Mouse (Mus musculus) hindbrain, postnatal 0 days (tissue): ENCODE measurements around the gene Col6a1. TPM values are rescaled to one million over a fixed set of nuclear protein-coding genes. Genes with fewer than 3 reads are reported as not detected.

Source experiments
- ATAC-seq: fragments of 200-750 bp; cut with Nextera tagmentation; 2 replicates; pipeline ENCODE4 v1.8.0; 2017; ENCODE audit warnings: mild to moderate bottlenecking, moderate TSS enrichment, moderate library complexity
- DNase-seq: peaks from one replicate; pipeline ENCODE4 v3.0.0-alpha.2; 2015; ENCODE audit warnings: low spot score
- H3K27ac ChIP-seq: fragments of 300-500 bp; sonication (generic); 2 replicates; pipeline ENCODE4 v1.5.1; 2014; ENCODE audit warnings: mild to moderate bottlenecking
- H3K27me3 ChIP-seq: fragments of 300-500 bp; sonication (generic); 2 replicates; pipeline ENCODE4 v1.6.1; 2014; ENCODE audit warnings: low read length, mixed read lengths; ENCODE audit not compliant: insufficient read depth
- H3K36me3 ChIP-seq: fragments of 300-500 bp; sonication (generic); 2 replicates; pipeline ENCODE4 v1.6.1; 2014; ENCODE audit warnings: low read length, mixed read lengths; ENCODE audit not compliant: insufficient read depth
- H3K4me1 ChIP-seq: fragments of 300-500 bp; sonication (generic); 2 replicates; pipeline ENCODE4 v1.6.1; 2014; ENCODE audit warnings: antibody characterized with exemption, low read length, mixed read lengths; ENCODE audit not compliant: insufficient read depth
- H3K4me2 ChIP-seq: fragments of 300-500 bp; sonication (generic); 2 replicates; pipeline ENCODE4 v1.6.1; 2014; ENCODE audit warnings: low read depth, mild to moderate bottlenecking, low read length, moderate library complexity, mixed read lengths
- H3K4me3 ChIP-seq: fragments of 300-500 bp; sonication (generic); 2 replicates; pipeline ENCODE4 v1.5.1; 2014; ENCODE audit warnings: low read length
- H3K9ac ChIP-seq: fragments of 300-500 bp; sonication (generic); replicated peaks from 2 replicates; pipeline ENCODE4 v1.6.1; 2014; ENCODE audit warnings: mild to moderate bottlenecking, low read length, moderate library complexity, mixed read lengths
- H3K9me3 ChIP-seq: fragments of 300-500 bp; sonication (generic); 2 replicates; pipeline ENCODE4 v1.6.1; 2016; ENCODE audit warnings: low read length, mixed read lengths
- CTCF ChIP-seq: IDR thresholded peaks from 2 replicates; pipeline ENCODE4 v1.5.1; 2016; ENCODE audit warnings: antibody characterized with exemption, control low read depth, low read depth
- WGBS: fragments of 180-500 bp; shearing (Covaris S2); extraction: QIAGEN DNeasy Blood & Tissue Kit; methylation state at CpG from one replicate; pipeline ENCODE4 v1.1.7; 2014; 5-methylcytosine and 5-hydroxymethylcytosine counted together
- polyA plus RNA-seq: library from polyadenylated mRNA; unstranded; fragments of >200 nt; fragmentation: Nextera tagmentation; extraction: Ambion mirVana; gene quantifications from 2 replicates; pipeline ENCODE4 v1.2.1, GENCODE M21; 2015
- total RNA-seq: library from RNA; depleted of rRNA; stranded (reverse); fragments of >200 nt; gene quantifications from 2 replicates; pipeline ENCODE4 v1.2.3, GENCODE M21; 2014

Col6a1 gene
- total and polyA plus RNA-seq, 2 experiments from 2014 or later = 27.0 to 39.0 TPM

DNA sequence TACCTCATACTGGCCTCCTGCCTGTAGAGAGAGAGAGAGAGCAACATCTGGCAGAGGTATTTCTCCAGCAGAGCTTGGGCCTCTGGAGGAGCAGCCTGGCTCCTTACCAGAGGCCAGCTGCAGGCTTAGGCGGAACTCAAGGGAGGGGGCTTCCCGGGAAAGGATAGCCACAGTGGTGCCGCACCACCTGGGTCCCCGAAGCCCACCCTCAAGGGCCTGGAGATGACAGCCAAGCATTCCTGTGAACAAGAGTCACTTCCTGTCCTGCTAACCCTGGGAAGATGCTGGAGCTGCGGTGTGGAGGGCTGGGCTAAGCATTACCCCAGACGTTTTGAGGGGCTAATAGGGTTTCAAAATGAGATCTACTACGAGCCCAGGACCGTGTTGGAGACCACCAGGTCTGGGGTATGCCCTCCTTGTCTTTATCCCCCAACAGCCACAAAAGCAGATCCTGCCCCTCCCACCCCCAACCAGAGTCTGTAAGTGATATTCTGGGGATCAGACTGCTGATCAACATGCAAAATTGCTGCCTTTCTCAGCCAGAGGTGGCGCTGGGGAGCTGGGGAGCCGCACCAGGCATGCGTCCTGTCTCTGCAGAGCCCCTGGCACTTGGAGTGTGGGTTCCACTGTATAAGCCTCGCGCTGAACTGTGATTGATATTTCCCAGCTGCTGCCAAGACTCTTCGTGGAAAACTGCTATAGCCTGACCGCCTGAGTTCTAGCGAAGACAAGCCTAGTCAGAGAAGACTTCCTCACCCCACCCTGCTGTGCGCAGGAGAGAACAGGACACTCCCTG, 7.1 kb upstream of the Col6a1 start:
- 15% methylated on average over 17 of the region's 17 CpGs for WGBS
- no peaks in the 10 kb centered on the region for H3K36me3 ChIP-seq
- 0 out of 2 replicates have a peak overlapping the region, but pooled peaks have one; percentile 30 for H3K9ac ChIP-seq
- H3K27me3 ChIP-seq = no peaks in the 10 kb centered on the region
- H3K4me3 ChIP-seq = no peak overlapping the region
- ATAC-seq (peak; percentile 87), DNase-seq (peak; percentile 88)
- TF ChIP-seq CTCF = peak; percentile 89
- H3K4me2 ChIP-seq = peak overlapping the region; percentile 42
- no peaks in the 10 kb centered on the region for H3K9me3 ChIP-seq
- peak overlapping the region; percentile 69; the same call in 1 of the 2 replicates for H3K27ac ChIP-seq
- peaks cover 5% of the 10 kb centered on the region; the same call in 1 of the 2 replicates for H3K4me1 ChIP-seq

DNA sequence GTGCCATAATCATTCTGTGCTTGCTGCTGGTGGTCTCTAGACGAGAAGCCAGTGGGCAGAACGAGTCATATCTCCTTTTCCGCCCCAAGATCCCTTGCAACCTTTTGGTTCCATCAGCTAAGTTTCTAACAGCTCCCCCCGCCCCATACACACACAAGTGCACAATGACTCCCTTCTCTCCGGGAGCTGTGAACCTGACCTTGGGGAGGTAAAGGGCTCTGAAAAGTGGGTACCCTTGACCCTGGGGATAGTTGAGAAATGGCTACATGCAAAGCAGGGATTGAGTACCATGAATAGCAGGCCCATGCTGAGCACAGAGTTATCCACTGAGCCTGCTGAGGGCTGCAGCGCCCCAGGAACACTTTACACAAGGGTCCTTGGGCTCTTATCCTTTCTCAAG, 6.4 kb upstream of the Col6a1 start:
- no peak for DNase-seq
- no peaks in the 10 kb centered on the region for H3K27me3 ChIP-seq
- WGBS = 67% methylated on average over 6 of the region's 6 CpGs
- H3K4me3 ChIP-seq = no peak overlapping the region
- no peak for TF ChIP-seq CTCF
- H3K9me3 ChIP-seq = no peaks in the 10 kb centered on the region
- no peak overlapping the region for H3K4me2 ChIP-seq
- no peak overlapping the region for H3K9ac ChIP-seq
- no peak for ATAC-seq
- no peaks in the 10 kb centered on the region for H3K36me3 ChIP-seq
- peaks cover 5% of the 10 kb centered on the region; the same call in 1 of the 2 replicates for H3K4me1 ChIP-seq
- peak overlapping the region; percentile 32; the same call in 1 of the 2 replicates for H3K27ac ChIP-seq

DNA sequence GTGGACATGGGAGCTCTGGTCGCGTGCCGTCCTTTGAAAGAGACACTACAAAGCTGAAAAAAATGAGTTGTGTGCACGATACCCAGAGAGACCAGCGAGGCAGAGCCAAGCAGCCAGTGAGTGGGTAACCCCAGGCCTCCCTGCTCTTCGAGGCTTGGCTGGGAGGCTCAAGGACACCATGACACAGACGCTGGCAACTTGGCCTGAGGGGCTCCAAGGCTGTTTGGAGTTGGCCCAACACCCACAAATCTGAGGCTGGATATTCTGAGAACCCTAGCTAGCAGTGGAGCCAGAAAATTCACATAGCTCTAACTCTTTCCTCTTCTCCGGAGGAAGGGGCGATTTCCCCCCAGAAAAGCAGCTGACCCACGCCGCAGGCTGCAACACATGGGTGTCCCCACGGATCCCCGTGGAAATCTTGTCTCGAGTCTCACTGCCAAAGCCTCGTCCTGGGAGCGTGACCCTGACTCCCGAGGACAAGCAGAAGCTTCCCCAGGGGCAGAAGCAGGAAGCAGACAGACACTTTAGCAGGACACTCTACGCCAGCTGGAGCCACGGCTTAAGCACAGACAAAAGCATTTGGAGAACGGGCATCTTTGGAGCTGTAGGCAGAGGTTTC, 5.8 kb upstream of the Col6a1 start:
- H3K4me1 ChIP-seq = peaks cover 5% of the 10 kb centered on the region; the same call in 1 of the 2 replicates
- TF ChIP-seq CTCF = no peak
- H3K4me3 ChIP-seq = no peak overlapping the region
- no peak overlapping the region for H3K4me2 ChIP-seq
- no peaks in the 10 kb centered on the region for H3K36me3 ChIP-seq
- H3K27me3 ChIP-seq = no peaks in the 10 kb centered on the region
- no peak overlapping the region for H3K27ac ChIP-seq
- no peak overlapping the region for H3K9ac ChIP-seq
- DNase-seq = no peak
- ATAC-seq = no peak
- H3K9me3 ChIP-seq = no peaks in the 10 kb centered on the region
- WGBS = 62% methylated on average over 20 of the region's 20 CpGs

DNA sequence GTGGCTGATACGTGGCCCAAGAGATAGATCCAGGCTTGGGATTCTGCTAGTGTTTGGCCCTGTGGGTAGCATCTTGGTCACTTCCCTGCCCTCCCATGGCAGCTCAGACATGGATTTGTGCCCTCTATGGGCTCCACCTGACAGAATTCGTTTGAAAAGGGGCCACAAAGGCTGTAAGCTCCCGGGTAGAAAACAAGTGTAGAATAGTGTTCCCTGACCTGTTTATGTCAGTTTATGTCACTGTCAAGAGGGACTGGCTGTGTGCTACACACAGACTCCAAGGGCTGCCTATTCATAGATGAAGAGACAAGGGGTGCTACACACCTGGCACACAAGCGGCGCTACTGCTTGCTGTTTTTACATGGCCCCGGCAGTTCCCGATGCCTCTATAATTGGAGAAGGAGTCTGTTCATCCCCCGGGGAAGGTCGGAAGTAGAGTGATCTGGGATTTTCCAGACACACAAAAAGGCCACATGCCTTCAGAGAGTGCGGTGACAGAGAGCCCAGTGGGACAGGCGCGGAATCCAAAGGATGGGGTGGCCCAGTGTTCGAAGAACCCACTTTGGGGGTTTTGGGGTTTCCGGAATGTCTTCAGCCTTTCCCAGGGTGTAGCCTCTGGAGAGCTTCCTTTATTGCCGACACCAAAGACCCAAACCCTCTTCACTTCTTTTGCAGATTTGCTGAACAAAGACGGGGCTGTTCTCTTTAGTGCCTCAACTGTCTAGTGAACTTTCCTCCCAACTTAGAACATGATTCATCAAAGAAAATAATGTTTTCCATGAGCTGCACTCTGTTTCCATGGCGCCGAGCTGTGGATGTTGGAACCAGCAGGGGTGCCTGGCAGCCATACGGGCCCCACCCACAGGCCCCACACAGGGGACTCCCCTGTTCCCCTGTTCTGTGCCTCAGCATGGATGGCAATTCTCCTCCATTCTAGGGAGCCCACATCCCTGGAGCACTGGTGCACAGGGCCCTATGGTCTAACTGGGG, 4.0 kb upstream of the Col6a1 start:
- Histone ChIP-seq H3K4me1 (peaks cover 5% of the 10 kb centered on the region; the same call in 1 of the 2 replicates), H3K27me3 (no peaks in the 10 kb centered on the region), H3K36me3 (no peaks in the 10 kb centered on the region), H3K9me3 (no peaks in the 10 kb centered on the region), H3K9ac (no peak overlapping the region), H3K27ac (no peak overlapping the region), H3K4me3 (no peak overlapping the region), H3K4me2 (no peak overlapping the region)
- no peak for ATAC-seq
- DNase-seq = no peak
- 75% methylated on average over 19 of the region's 19 CpGs for WGBS
- TF ChIP-seq CTCF = no peak

DNA sequence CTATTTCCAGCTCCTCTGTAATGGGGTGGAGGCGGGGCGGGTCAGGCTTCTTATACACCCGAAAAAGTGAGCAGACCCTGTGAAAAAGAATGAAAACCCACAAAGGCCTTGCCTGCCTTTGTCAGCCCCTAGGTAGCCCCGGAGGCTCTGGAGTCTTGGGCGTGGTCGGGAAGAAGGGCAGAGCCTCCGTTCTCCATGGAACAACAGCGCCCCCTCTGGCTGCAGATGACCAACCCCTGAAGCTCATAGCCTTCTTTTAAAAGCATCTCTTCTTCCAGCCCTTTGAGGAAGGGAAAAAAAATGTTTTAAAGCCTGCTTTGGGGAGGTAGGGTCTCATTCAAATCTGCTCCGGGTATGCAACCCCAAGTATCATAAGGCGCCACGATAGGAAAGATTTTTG, 2.4 kb upstream of the Col6a1 start:
- peak; percentile 79 for DNase-seq
- ATAC-seq = no peak
- no peaks in the 10 kb centered on the region for H3K9me3 ChIP-seq

DNA sequence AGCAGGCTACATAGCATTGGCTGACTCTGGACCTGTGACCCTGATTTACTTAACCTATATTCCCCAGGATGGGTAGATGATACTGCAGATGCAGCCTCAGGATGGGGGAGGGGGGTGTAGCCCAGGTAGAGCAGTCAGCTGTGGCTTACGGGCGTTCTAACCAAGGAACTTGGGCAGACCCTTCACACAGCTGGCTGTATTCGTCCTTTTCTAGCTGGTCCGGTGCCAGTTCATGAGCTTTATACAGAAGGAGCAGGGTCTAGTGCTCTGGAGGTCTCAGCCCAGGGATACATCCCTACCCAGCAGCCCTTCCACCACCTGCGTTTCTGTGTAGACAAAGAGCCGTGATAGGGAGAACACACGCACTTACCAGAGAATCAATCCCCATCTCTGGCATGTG, 1.3 kb upstream of the Col6a1 start:
- Histone ChIP-seq H3K4me3 (no peak overlapping the region), H3K27me3 (no peaks in the 10 kb centered on the region), H3K9me3 (no peaks in the 10 kb centered on the region), H3K4me1 (no peaks in the 10 kb centered on the region; the same call in 1 of the 2 replicates), H3K4me2 (no peak overlapping the region), H3K9ac (no peak overlapping the region), H3K36me3 (no peaks in the 10 kb centered on the region), H3K27ac (no peak overlapping the region)
- no peak for ATAC-seq
- no peak for TF ChIP-seq CTCF
- 88% methylated on average over 7 of the region's 7 CpGs for WGBS
- DNase-seq = no peak

More for the DNA sequence above, 2.4 kb upstream of the Col6a1 start:
- Histone ChIP-seq H3K9ac (no peak overlapping the region), H3K36me3 (no peaks in the 10 kb centered on the region), H3K4me3 (no peak overlapping the region), H3K27me3 (no peaks in the 10 kb centered on the region), H3K27ac (no peak overlapping the region), H3K4me1 (peaks cover 5% of the 10 kb centered on the region; the same call in 1 of the 2 replicates), H3K4me2 (no peak overlapping the region)
- peak; percentile 78 for TF ChIP-seq CTCF
- 19% methylated on average over 11 of the region's 11 CpGs for WGBS
